Mouse (Mus musculus) frontal cortex, postnatal 10 days (tissue): ENCODE data around the gene Tm2d3.

Source experiments
- DNase-seq, 2 experiments: peaks; one replicate each; pipeline ENCODE4 v3.0.0; 2022; ENCODE audit warnings: low spot score in 2 of 2, mixed read lengths in 1 of 2

Tm2d3 gene

GRCm38 (mm10) chr7:65690869-65691268, at the start of gene Tm2d3:
Tm2d3 (plus strand) TSS chr7:65691169.
- DNase-seq = no peak

GRCm38 (mm10) chr7:65642371-65643304, 48.3 kb upstream of the Tm2d3 start:
- no peak for DNase-seq

- DNase-seq = no peak
Measured at GRCm38 (mm10) chr7:65643861-65644421, 47.0 kb upstream of the Tm2d3 start.

DNA sequence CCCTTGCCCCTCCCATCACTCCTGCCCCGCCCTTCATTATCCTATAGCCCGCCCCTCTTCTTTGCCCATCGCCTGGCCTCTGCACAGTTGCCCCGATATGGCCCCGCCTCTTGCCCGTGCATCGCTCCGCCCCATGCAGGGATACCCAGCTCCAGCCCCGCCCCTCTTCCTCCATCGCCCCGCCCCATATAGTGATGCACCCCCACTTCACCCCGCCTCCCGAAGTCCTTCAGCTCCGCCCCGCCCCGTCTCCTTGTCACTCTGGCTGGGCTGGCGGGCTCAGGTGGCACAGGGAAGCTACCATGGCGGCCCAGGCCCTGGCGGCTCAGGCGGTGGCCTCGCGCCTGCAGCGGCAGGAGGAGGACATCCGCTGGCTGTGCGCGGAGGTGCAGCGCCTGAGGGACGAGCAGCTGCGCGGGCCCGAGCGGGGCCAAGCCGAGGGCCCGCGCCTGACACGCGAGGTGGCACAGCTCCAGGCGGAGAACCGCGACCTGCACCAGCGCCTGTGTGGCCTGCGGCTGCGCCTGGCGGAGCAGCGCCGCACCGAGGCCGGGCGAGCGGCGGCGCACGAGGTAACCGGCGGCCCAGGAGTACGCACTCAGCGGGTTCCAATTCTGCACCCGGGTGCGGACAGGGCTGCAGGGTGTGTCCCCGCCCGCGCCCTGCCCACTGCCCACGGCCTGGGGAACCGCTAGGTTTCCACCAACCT, 46.2 kb upstream of the Tm2d3 start, which contains the start of gene Tarsl2:
Gene Tarsl2, plus strand, starts transcription at position 256 of the 709 bp plus-strand sequence.
- DNase-seq = peak; percentile 88 to 94

DNA sequence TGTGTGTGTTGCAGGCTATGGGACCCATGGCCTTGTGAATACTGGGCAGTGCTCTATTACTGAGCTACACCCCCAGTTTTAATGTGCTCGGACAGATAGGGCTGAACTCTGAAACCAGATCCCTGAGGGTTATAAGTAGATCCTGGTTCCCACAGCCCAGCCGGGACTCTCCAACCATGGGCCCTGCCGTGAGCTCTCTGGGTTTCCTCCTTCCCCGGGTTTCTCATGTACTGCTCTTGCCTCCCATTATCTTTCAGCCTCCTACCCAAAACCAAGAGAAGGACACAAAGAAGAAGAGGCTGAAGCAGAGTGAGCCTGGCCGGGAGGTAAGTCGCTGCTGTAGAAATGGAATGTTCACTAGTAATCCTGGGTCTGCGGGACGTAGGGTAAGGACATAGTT, 45.0 kb upstream of the Tm2d3 start:
- no peak for DNase-seq

- DNase-seq = no peak
Measured at GRCm38 (mm10) chr7:65650662-65651061, 40.3 kb upstream of the Tm2d3 start.

DNA sequence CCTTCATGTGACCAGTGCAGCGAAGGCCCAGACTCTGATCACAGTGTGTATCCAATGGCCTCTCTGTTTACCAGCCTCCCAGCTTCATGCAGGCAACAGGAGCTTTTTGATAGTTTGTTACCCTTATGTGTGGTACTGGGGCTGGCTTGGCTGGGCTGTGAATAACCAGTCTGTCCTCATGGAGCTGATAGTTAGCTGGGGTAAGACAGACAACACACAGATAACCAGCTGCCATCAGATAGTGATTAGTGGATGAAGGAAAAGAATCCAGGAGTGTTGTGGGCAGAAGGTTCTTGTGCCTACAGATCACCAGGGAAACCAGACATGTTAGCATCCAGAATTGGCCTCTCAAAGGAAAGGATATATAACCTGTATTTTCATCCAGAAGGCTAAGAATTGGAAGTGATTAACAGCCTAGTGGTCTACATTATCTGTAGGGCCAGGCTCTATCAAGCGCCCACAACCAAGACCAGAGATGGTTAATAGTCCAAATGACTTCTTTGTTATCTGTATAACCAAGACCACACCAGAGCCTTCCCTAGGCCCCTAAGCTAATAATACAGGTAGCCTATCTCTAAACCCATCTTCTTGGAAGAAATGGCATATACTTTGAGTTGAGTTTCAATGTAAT, 33.4 kb upstream of the Tm2d3 start:
- DNase-seq = no peak

DNA sequence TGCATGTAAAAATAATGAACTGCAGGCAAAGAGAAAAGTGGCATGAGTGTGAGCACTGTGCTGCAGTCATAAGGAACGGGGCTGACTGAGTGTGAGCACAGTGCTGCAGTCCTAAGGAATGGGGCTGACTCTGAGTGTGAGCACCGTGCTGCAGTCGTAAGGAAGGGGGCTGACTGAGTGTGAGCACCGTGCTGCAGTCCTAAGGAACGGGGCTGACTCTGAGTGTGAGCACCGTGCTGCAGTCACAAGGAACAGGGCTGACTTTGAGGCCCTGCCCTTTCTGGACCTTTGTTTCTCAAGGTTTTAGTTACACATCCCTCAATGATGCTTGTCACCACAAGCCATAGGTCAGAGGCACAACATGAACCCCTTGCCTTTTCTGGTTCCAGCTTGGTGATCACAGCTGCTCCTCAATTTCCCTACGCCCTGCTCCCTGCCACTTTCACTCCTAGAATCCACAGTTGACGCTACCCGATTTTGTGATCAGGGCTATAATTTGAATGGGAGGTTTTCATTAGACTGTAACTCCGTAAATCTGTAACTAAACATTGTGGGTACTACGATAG, 27.7 kb upstream of the Tm2d3 start:
- no peak for DNase-seq

GRCm38 (mm10) chr7:65663886-65664285, 27.1 kb upstream of the Tm2d3 start:
- DNase-seq = no peak

DNA sequence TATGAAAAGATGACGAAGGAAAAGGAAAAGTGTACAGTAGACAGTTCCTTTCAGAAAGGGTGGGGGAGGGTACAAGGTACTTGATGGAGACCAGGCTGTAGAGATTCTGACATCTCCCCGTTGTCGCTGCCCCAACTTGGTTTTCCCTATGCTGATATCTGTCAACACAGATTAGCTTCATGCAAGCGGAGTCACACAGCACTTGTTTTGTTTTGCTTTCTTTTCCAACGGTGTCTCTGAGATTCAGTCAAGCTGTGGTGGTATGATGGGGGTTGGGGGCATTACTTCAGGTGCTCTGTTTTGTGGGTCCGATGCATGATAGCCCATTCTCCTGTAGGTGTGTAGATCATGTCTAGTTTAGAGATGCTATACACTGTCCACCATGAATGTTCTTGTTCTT, 23.5 kb upstream of the Tm2d3 start:
- DNase-seq = no peak

GRCm38 (mm10) chr7:65678050-65678449, 12.9 kb upstream of the Tm2d3 start:
- DNase-seq = no peak

- DNase-seq = no peak
Measured at GRCm38 (mm10) chr7:65678900-65679595, 11.9 kb upstream of the Tm2d3 start.

GRCm38 (mm10) chr7:65681166-65681565, 9.8 kb upstream of the Tm2d3 start:
- no peak for DNase-seq

- no peak for DNase-seq
Measured at GRCm38 (mm10) chr7:65684256-65684835, 6.6 kb upstream of the Tm2d3 start.

DNA sequence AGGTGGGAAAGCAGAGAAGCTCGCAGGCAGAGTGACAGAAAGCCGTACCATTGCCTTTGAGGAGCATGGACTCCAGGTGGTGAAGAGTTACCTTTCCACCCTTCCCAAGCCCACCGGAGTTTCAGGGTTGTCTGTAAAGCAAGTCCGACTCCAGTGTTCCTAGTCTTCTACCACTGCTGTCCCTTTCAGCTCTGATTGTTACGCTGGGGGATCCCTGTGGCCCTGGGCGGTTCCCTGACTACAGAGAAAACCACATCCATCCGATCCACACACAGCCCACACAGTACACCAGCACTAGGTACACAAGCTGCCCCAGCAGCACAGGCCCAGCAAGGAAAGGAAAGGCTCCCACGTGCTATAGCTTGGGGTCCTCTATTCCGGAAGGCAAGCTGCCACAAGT, 4.3 kb upstream of the Tm2d3 start:
- DNase-seq = no peak

DNA sequence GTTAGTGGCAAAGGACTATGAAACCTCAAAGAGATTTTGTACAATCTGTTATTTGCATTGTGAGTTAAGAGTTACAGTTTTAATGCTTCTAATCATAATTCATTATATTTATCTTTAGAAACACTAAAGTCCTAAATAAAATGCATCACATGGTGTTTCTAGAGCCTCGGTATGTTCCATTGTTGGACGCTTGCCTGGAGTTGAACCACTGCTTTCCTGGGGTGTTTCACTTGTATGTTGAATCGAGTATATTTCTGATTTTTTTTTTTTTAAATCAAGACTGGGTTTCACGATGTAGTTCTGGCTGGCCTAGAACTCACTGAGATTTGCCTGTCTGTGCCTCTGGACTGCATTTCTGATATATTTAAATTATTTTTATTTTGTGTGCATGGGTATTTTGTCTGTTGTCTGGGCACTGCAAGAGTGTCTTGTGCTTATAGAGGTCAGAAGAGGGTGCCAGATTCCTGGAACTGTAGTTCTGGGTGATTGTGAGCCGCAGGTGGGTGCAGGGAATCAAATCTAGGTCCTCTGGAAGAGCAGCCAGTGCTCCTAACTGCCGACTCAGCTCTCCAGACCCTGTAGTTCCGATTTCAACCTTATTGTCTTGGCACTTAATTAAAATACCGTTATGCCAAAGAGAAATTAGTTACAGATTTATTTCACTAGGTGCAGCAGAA, 1.1 kb downstream of the Tm2d3 start:
- DNase-seq = no peak

DNA sequence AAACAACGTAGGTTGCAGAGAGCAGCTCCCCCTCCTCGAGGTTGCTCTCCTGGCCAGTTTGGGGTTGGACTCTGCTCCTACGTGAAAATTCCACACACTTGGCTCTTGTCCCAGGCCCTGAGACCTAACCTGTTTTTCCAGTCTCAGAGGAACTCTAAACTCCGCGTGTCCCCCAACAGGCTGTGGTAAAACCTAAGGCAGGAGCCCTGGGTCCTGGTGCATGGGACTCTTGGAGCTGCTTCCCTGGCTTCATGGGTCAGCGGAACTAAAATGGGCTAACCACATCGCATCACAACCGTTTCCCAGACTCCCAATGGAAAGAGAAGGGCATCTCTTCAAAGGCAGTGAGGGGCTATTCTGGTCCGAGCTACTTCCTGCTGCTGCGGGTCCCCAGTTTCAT, 1.9 kb downstream of the Tm2d3 start:
- no peak for DNase-seq

GRCm38 (mm10) chr7:65693301-65693821, 2.4 kb downstream of the Tm2d3 start:
- DNase-seq = peak; percentile 75 to 87

GRCm38 (mm10) chr7:65696450-65696849, 5.5 kb downstream of the Tm2d3 start:
- DNase-seq = no peak

GRCm38 (mm10) chr7:65702076-65702475, 11.1 kb downstream of the Tm2d3 start:
- no peak for DNase-seq
